Mouse (Mus musculus) mouse trophoblast stem cell (cell line): Measurements from ENCODE around the gene Trim45.

Source experiments
- in situ Hi-C, 2 experiments: fragments of 300-500 bp; cut with MseI, MboI; formaldehyde crosslinking; loops; 2 replicates in 1 of 2; 3 replicates in 1 of 2; pipeline ENCODE4 v1.15.1; 2025

The Trim45 gene

GRCm38 (mm10) chr3:100931332-100932076, 9.5 kb downstream of the Trim45 start:
- in situ Hi-C loops = no loop called here

GRCm38 (mm10) chr3:100932077-100932944, 10.3 kb downstream of the Trim45 start:
- in situ Hi-C loops = no loop called here

- in situ Hi-C loops = no loop called here
These were observed 13.5 kb downstream of the Trim45 start for GRCm38 (mm10) chr3:100935521-100935920.

GRCm38 (mm10) chr3:100936201-100936600, 14.2 kb downstream of the Trim45 start:
- in situ Hi-C loops = no loop called here

- in situ Hi-C loops = no loop called here
These were observed 16.2 kb downstream of the Trim45 start for GRCm38 (mm10) chr3:100938211-100938610.

- in situ Hi-C loops = no loop called here
These were observed 18.6 kb downstream of the Trim45 start for GRCm38 (mm10) chr3:100940496-100941037.

GRCm38 (mm10) chr3:100947286-100947685, 25.3 kb downstream of the Trim45 start:
- in situ Hi-C loops = no loop called here

GRCm38 (mm10) chr3:100951531-100951930, 29.5 kb downstream of the Trim45 start:
- in situ Hi-C loops = no loop called here

- in situ Hi-C loops = no loop called here
These were observed 32.6 kb downstream of the Trim45 start for GRCm38 (mm10) chr3:100954616-100955015.

- in situ Hi-C loops = no loop called here
These were observed 39.0 kb downstream of the Trim45 start for GRCm38 (mm10) chr3:100961007-100961406.

- in situ Hi-C loops = no loop called here
These were observed 39.5 kb downstream of the Trim45 start for GRCm38 (mm10) chr3:100961501-100961900.

GRCm38 (mm10) chr3:100963849-100964542, 42.0 kb downstream of the Trim45 start:
- in situ Hi-C loops = no loop called here

GRCm38 (mm10) chr3:100969176-100969917, 47.3 kb downstream of the Trim45 start, which contains the start of gene Ttf2:
TSS of gene Ttf2 (minus strand) at chr3:100969663.
- in situ Hi-C loops = no loop called here

- in situ Hi-C loops = loop anchor here (5.0 kb wide), 1 partner anchor 323 kb away; no protein-coding TSS in a partner anchor
These were observed 51.9 kb downstream of the Trim45 start for GRCm38 (mm10) chr3:100973906-100974305.

- in situ Hi-C loops = loop anchor here in 1 of 2 experiments (25.0 kb wide), 1 partner anchor 483 kb away; no protein-coding TSS in a partner anchor
These were observed 57.3 kb downstream of the Trim45 start for GRCm38 (mm10) chr3:100979290-100979689.
